Mouse (Mus musculus) cerebellum, adult 11-12 months (tissue): ENCODE data around the gene Pls3.

Experiments used
- DNase-seq: peaks from one replicate; pipeline ENCODE4 v3.0.0; 2022

The Pls3 gene

DNA sequence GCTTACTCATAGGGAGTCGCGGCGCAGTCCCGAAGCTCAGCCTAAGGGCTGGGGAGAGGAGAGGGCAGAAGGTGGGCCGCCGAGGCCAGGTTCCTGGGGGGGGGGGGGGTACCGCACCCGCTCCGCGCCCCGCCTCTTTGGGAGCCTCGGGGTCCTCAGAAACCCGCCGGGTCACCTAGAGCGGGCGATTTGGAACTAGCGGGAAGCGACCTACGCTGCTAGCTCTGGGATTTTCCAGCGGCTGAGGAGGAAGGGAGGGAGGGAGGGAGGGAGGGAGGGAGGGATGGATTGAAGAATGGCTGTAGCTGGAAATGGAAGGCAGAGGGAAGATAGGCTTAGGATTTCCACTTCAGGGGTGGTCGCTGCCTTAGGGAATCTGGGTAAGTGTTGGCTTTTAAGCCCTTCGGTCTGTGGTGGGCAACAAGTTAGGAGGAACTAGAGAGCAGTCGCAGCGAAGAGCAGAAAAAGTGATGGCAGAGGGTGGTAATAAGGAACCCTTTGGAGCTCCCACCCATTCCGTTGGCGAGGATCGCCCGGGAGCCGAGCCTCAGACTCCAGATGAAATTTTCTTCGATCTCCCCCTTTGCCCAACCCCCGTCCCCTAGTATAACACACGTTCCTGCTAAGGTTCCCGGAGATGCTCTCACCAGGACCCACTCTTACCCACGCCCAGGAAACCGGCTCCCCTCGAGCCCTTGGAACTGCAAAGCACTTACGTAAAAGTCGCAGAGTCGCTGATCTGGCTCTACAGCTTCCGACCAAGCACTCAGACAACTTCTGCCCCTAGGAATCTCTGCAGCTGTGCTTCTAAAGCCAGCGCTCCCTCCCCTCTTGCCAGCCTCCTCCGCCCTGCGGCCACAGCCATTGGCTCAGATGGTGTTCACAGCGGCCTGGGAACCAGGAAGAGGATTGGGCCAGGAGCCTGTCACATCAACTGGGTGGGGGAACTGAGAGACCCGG lies at the start of gene Pls3:
Gene Pls3, minus strand, starts transcription at position 851 of the 960 bp plus-strand sequence.
- peak; percentile 85 for DNase-seq

DNA sequence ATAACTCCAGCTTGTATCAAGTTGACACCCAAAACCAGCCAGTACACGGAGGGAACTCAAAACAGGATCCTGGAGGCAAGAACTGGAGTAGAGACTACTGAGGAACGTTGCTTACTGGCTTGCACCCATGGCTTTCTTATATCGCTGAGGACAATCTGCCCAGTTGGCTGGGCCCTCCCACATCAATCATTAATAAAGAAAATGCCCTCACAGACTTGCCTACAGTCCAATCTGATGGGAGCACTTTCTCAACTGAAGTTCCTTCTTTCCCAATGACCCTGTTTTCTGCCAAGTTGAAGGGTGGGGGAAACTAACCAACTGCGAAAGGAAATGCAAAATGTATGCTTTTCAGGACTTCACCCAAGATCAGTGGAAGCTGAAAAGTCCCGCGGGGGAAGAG lies 20.7 kb upstream of the Pls3 start:
- DNase-seq = no peak

DNA sequence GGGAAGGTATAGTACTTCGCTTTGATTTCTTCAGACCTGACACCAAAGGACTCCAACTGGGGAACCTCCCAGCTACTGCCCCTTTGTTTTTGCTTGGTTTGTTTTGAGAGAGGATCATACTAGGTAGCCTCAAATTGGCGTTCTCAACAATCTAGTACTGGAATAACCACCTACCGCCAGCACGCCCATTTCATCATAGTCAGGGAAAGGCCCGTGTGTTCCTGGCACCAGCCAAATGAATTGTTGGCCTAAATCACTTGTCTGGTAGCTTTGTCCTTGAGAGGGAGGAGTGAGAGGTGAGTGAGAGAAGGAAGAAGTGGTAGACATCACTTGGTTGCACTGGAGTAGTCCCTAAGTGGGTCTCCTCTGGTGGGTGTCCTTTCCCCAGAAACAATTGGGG lies 584 bp upstream of the Pls3 start:
- DNase-seq = peak; percentile 7

DNA sequence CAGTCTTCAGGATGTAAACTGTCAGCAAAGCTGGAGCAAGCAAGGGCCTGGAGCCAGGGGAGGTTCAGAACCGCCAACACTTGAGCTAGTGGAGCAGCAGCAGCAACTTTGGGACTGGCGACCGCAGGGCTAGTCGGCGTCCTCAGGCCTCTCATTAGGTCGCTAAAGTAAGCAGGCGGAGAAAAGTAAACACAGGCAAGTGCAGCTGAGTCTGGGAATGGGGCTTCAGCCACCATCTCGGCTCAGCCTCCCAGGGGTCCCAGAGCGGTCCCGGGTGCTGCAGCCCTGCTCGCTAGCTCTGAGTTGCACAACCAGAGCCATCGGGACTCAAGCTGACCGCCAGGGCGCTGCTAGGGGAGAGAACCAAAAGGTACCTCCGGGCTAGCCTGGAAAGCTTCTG lies 1.2 kb downstream of the Pls3 start:
- DNase-seq = peak; percentile 17

DNA sequence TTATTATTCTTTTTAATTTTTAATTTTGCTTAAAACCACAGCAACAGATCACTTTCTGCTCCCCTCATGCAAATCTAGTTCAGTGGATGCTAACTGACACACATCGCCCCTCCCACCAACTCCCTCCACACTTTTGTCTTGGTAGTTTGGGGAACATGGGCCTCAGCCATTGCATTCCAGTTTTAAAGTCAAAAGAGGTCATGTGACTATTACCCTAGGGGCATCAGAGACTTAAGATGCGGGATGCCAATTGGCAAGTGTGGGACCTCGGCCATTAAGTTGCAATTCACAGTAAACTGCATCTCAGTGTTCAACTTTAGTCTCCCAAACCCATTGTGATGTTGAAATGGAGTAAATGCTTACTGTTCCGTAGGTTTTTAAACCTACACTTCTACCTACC lies 1.7 kb downstream of the Pls3 start:
- DNase-seq = peak; percentile 5

DNA sequence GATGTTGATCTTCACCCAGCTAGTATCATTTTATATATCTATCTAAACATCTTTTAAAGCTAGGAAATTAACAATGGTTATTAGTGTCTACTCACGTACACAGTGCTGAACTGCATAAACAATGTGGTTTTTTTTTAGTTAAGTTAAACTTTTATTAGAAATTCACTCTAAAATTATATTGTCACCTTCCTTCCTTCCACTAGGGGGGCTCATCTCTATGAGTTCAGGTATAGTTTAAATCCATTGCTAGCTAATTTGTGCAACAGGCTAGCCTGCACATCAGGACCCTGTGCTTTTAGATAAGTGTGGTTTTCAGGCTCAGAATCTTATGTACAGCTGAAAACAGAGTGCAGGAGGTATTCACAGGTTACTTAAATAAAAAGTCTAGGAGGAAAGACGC lies 3.1 kb downstream of the Pls3 start:
- DNase-seq = no peak

DNA sequence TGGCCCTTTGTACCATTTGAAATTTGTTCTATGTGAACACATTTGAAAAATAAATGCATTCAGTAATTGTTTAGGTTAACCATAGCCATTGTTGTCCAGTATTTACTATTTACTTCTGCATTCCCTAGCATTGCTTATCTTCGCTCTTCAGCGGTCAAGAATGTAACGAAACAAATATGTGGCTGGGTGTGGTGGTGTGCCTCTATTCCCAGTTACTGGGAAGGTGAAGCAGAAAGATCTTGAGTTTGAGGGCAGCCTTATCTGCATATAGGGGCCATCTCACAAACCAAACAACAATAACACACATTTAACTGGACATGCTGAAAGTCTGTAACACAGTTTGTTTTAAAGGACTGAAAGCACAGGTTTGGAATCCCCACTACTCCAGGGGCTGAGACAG lies 13.3 kb downstream of the Pls3 start:
- DNase-seq = no peak

DNA sequence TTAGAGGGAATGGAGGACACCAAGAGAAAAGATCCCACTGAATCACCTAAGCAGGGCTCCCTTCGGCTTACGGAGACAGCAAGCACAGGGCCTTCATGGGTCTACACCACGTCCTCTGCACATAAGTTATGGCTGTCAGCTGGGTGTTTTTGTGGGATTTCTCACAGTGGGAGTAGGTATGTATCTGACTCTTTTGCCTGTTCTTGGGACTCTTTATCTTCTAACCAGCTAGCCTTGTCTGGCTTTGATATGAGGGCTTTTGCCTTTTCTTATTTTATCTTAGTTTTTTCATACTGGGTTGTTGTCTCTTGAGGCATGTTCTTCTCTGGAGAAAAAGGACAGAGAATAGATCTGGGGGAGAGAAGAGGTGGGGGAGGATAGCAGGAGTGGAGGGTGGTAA lies 20.7 kb downstream of the Pls3 start:
- DNase-seq = no peak

DNA sequence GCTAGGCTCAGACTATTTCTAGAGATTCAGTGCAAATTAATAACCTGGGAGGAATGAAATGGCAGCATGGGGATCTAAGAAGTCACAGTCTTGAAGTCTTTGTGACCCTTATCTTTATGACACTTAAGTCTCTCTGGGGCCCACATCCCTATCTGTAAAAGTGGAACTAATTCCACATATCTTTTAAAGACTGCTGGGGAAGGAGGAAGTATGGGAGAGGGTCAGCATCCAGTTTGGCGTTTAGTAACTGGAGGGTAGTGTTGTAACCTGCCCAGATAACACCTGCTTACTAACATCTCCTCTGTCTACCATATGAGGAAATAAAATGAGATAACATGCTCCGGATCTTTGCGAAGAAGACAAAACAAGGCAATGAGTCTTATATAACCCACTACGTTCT lies 30.7 kb downstream of the Pls3 start:
- DNase-seq = no peak

DNA sequence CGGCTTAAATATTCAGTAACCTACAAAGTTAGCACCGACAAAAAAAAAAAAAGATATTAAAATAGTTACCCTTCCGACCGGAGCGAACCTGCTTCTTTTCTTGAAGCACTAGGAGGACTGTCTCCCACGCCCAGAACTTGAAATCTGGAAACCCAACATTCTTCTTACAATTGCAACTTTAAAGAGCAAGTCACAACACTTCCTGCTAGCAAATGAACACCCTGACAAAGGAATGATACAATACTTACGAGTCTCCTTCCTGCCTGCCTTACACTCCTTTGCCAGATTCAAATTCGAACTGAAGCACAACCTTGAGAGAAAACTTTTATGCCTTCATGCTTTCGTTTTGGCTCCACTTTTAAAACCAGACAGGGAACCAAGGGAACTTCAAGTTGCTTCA lies 32.1 kb downstream of the Pls3 start:
- DNase-seq = no peak

DNA sequence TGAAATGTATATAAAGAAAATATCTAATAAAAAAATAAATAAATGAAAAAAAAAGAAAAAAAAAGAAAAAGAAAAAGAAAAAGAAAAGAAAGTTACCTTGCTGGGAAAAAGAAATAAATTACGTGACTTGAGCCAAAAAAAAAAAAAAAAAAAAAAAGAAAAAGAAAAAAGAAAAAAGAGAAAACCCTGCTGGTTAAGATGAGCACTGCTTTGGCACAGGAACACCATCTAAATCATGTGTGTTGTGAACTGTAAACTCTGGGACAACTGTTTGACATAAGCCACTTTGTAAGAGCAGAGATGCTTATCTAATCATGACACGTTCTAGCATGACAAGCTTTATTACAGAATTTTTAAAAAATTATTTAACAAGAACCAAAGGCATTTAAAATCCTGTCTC lies 32.9 kb downstream of the Pls3 start:
- DNase-seq = no peak

DNA sequence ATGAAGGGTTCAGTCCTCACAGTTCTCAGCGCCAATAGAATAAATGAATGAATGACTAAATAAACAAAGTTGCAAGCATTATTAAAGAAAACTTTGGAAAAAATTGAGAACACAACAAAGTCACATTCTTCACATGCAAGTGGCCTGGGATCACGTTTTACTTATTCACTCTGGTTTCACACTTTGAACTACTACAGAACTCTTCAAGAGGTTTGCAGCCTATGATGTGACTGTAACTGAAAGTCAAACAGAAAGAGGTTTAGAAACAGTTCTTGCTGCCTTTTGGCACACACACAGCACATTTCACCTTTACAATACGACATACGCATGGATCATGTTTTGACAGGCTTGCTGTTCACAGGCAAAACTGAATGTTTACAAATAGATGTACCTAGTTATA lies 34.7 kb downstream of the Pls3 start:
- no peak for DNase-seq

DNA sequence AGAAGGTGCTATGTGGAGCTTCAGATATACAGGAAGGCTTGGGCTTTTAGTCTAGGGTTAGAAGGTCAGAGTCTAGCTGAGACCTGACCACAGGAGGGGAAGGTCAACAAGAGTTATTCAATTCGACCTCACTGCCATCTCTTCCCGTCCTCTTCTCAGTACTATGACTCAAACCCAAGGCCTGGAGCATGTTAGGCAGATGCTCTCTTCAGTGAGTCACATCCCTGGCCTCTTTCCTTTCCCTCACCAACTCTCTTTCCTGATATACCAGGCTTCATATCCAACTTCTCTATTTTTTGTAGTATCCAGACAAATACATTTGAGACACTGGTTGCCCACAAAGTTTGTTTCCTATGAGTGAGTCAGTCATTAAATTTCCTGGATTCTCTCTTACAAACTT lies 40.1 kb downstream of the Pls3 start:
- no peak for DNase-seq

DNA sequence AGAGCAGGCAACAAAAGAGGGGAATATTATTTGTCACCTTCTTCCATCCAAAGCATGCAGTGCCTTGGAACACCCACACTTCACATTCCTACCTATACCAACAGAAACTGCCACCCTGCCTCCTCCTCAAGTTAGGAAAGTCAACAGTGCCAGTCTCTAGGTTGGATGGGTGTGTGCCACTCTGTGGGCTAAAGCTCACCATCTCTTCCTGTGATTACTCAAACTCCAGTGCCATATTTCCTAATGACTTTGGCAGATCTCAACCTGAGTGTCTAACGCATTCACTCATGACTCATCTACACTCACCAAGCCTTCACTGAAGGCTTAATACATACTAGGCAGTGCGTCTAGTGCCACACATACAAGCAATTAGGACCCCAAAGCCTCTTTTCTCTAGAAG lies 40.7 kb downstream of the Pls3 start:
- DNase-seq = no peak

DNA sequence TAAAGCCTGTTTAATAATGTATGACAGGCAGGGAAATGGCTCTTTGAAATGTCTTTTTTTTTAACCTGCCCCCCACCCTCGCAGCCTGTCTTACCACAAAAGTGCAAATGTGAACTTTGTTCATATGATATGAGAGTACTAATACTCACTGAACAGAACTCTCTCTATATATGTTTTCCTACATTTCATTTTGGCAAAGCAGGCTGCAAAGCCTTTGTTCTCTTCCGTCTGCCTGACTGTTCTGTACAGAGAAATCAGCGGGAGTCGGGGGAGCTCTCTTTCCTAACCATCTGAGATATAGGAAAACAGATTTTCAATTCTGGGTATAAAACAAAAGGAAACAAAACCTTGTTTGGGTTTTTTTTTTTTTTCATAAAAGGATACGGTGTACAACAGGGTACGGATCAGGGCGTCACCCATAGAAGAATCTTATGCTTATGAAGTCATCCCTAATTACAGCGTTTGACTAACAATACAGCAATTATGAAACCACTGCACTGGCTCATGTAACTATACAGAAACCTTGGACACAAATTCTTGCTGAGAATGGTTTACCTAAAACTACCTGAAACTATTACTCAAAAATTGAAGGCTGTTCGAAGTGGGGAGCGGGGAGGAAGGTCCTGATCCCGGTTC lies 41.9 kb downstream of the Pls3 start:
- no peak for DNase-seq

DNA sequence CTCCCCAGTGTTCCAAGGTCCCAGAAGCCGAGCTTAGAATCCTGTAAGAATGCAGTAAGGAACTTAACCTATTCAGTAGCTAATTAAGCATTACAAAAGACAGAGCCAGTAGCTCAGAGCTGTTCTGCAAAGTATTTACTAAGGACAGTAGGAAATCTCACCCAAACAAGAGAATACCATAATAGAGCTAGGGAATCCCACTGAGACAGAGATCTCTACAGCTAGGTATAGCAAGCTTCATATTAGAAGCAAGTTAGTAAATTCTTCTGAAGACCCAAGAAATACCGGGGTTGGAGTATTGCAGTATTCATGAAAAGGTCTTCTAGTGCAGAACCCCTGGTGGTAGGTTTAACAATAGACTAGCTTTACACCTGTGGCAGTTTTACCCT lies 45.1 kb downstream of the Pls3 start:
- no peak for DNase-seq

DNA sequence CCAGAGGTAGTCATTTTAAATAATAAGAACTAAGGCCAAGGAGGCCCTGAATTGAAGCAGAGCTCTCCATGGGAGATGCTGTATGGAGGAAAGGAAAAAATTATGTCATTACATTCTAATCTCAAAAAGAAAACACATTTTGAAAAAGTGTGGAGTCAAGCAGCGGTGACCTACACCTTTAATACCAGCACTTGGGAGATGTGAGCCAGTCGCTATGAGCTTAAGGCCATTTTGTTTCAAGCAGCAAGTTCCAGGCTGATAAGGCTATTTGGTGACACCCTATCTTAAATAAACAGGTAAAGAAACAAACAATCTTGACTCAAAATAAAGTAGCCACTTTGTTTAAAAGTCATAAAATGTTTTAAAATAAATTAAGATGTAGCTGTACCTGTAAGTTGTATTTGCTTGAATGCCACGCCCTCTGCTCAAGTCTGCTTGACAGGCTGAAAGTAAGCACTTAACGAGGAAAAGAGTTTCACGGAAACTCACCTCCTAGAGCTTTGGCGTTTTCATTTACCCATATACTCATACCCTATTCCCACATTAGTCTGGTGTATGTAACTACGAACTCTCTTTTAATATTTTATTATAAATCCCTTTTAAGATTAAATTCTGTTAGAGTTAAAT lies 45.6 kb downstream of the Pls3 start:
- DNase-seq = no peak

DNA sequence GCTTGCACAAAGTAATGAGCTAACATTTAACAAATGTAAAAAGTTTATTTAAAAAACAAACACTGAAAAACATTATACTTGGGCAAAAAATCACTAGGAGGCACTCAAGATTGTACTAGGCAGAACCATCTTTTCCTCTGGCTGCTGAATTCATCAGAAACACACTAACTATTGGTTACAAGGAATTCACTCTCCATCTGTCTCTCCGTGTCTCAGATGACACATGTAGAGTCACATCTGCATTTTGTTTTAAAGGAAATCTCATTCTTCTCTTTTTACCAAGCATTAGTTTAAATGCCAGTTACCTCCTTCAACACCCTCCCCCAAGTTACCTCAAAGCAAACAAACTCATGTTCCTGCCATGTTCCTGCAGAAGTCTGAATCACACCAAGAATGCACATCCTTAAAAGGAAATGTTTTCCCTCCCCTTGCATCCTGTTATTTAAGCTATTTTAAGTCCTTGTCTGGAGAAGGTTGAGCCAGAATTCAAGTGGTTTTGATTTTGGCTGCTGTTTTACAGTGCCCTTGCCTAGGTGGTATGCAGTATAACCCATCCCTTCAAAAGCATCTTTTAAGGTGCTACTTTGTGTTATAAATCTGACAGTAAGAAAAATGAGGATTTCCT lies 56.2 kb downstream of the Pls3 start:
- no peak for DNase-seq

DNA sequence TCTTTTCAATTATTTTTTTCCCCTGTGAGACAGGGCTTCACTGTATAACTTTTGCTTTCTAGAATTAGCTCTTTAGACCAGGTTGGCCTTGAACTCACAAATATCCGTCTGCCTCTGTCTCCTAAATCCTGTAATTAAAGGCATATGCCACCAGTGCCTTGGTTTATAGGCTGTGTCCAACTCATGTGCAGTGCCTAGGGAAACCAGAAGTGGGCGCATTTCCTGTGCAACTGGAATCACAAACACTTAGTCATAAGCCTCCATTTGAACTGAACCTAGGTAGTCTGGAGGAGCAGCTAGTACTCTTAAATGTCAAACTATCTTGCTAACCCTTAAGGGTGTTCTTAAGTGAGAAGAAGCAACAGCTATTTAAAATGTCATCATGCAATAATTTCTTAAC lies 60.0 kb downstream of the Pls3 start:
- no peak for DNase-seq

DNA sequence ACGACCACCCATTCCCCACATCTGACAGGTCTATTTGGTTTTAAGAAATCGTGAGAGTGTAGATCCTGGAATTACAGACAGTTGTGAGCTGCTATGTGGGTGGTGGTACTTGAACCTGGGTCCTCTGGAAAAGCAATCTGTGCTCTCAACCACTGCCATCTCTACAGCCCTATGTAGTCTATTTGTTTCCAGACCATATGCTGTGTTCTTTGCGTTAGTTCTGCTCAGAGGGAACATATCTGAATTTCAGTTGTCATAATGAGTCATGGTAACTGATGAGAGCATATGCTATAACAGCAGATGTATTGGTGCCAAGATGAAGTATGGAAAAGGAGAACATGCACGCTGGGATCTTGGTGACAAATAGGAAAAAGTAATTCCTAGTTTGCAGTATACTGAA lies 60.9 kb downstream of the Pls3 start:
- DNase-seq = no peak

DNA sequence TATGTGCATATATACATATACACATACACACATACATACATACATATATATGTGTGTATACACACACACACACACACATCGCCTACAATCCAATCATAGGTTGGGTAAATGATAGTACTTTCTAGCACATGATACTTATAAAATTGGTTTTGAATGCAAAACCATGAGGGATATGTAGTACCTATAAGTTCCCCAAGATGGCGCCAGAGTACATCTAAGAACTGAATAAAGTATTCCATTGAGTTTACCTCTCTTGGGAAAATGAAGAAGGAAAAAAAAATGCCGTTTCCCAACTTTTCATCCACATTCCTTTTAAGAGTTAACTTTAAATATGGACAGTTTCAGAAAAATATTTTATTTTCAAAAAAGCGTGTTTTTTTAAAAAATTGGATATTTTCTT lies 78.4 kb downstream of the Pls3 start:
- DNase-seq = no peak

DNA sequence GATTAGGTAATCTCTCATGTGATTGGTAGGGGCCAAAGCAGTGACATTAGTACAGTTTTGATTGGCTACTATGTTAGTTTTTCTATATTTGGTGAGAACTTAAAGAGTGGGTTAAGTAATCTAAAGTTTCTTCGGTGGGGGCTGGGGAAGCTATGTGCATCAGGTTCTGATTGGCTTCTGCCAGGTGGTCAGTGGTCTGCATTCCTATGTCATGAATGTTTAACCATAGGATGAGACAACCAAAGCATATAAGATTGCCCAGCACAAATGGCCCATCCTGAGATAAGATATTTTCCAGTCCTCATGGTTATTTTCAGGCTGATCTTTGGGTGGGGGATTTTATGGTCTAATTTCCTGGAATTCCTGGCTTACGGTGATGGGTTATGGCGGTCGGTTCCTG lies 95.2 kb downstream of the Pls3 start:
- DNase-seq = no peak

DNA sequence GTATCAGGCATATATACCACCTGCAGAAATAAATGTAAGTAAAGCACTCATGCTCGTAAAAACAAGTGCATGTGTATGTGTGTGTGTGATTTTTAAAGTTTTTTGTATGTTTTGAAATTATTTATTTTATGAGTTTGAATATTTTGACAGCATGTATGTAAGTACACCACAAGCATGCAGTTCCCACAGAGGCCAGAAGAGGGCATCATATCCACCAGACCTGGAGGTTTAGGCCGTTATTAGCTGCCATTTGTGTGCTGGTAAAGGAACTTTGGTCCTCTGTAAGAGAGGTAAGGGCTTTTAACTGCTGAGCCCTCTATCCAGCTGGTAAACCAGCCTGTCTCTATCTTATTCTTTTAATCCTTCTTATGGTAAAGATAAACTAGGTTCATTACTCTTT lies 97.5 kb downstream of the Pls3 start:
- DNase-seq = no peak
